Mouse (Mus musculus) forebrain, embryonic 11.5 days (tissue): ENCODE measurements at regions not wholly inside any gene's neighbourhood (a gene's known extent, or its start where the extent isn't known, plus 50 kb on each side); places are given as distances from the start of the nearest gene placed in this dataset.

Source experiments
- ATAC-seq: fragments of 200-750 bp; cut with Nextera tagmentation; replicated peaks from 2 replicates; pipeline ENCODE4 v1.8.0; 2017; ENCODE audit warnings: moderate TSS enrichment; ENCODE audit not compliant: low FRiP score
- DNase-seq: peaks from one replicate; pipeline ENCODE4 v3.0.0-alpha.2; 2017; ENCODE audit warnings: low spot score
- H3K27ac ChIP-seq: fragments of 300-500 bp; sonication (generic); 2 replicates; pipeline ENCODE4 v1.5.1; 2014; ENCODE audit warnings: low read depth, low read length
- H3K27me3 ChIP-seq: fragments of 300-500 bp; sonication (generic); 2 replicates; pipeline ENCODE4 v1.6.1; 2014; ENCODE audit warnings: mild to moderate bottlenecking, low read length, mixed read lengths; ENCODE audit not compliant: control insufficient read depth, insufficient read depth
- H3K36me3 ChIP-seq: fragments of 300-500 bp; sonication (generic); 2 replicates; pipeline ENCODE4 v1.6.1; 2014; ENCODE audit warnings: mild to moderate bottlenecking, low read length, moderate library complexity, mixed read lengths; ENCODE audit not compliant: control insufficient read depth, insufficient read depth
- H3K4me1 ChIP-seq: fragments of 300-500 bp; sonication (generic); replicated peaks from 2 replicates; pipeline ENCODE4 v1.6.1; 2014; ENCODE audit warnings: low read length, mixed read lengths; ENCODE audit not compliant: control insufficient read depth, insufficient read depth
- H3K4me2 ChIP-seq: fragments of 300-500 bp; sonication (generic); 2 replicates; pipeline ENCODE4 v1.6.1; 2014; ENCODE audit warnings: low read depth, mild to moderate bottlenecking, low read length, moderate library complexity, mixed read lengths; ENCODE audit not compliant: severe bottlenecking
- H3K4me3 ChIP-seq: fragments of 300-500 bp; sonication (generic); 2 replicates; pipeline ENCODE4 v1.5.1; 2014; ENCODE audit warnings: low read depth, low read length
- H3K9ac ChIP-seq: fragments of 300-500 bp; sonication (generic); 2 replicates; pipeline ENCODE4 v1.6.1; 2014; ENCODE audit warnings: low read length
- H3K9me3 ChIP-seq: fragments of 300-500 bp; sonication (generic); 2 replicates; pipeline ENCODE4 v1.6.1; 2016; ENCODE audit warnings: low read length, mixed read lengths; ENCODE audit not compliant: control insufficient read depth
- WGBS: fragments of 180-500 bp; shearing (Covaris S2); extraction: QIAGEN DNeasy Blood & Tissue Kit; methylation state at CpG from one replicate; pipeline ENCODE4 v1.1.7; 2014; 5-methylcytosine and 5-hydroxymethylcytosine counted together

DNA sequence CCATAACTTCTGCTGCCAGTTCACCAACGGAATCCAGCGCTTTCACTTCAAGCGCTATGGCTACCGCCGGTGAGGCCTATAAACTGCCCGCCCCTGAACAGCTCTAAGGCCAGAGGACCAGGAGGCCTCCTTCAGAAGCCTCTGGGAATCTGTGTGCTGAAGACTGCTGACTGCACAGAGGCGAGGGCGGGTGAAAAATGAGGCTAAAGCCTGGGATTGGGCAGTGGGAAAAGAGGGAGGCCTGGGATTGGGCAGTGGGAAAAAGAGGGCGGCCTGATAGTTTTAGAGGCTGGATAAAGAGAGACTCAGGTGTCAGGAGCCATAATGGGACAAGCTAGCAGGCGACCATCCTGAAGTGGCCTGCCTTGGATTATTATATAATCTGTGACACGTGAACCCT is 80.8 kb downstream of the Plekhb2 start:
- Histone ChIP-seq H3K4me2 (no peak overlapping the region), H3K36me3 (no peaks in the 10 kb centered on the region), H3K9me3 (peaks cover 8% of the 10 kb centered on the region; the same call in 1 of the 2 replicates), H3K4me1 (no peaks in the 10 kb centered on the region), H3K4me3 (no peak overlapping the region), H3K27ac (no peak overlapping the region), H3K27me3 (no peaks in the 10 kb centered on the region), H3K9ac (no peak overlapping the region)
- ATAC-seq (no peak), DNase-seq (no peak)
- 92% methylated on average over 11 of the region's 11 CpGs for WGBS

- Histone ChIP-seq H3K4me3 (no peak overlapping the region), H3K36me3 (no peaks in the 10 kb centered on the region), H3K9me3 (no peaks in the 10 kb centered on the region), H3K27ac (no peak overlapping the region), H3K27me3 (no peaks in the 10 kb centered on the region), H3K4me1 (no peaks in the 10 kb centered on the region), H3K4me2 (no peak overlapping the region), H3K9ac (no peak overlapping the region)
- WGBS, result 73% methylated on average over 1 of the region's 1 CpGs
- no peak for DNase-seq
- ATAC-seq, result no peak
These were observed 93.4 kb downstream of the Plekhb2 start for GRCm38 (mm10) chr1:34943196-34943595.

DNA sequence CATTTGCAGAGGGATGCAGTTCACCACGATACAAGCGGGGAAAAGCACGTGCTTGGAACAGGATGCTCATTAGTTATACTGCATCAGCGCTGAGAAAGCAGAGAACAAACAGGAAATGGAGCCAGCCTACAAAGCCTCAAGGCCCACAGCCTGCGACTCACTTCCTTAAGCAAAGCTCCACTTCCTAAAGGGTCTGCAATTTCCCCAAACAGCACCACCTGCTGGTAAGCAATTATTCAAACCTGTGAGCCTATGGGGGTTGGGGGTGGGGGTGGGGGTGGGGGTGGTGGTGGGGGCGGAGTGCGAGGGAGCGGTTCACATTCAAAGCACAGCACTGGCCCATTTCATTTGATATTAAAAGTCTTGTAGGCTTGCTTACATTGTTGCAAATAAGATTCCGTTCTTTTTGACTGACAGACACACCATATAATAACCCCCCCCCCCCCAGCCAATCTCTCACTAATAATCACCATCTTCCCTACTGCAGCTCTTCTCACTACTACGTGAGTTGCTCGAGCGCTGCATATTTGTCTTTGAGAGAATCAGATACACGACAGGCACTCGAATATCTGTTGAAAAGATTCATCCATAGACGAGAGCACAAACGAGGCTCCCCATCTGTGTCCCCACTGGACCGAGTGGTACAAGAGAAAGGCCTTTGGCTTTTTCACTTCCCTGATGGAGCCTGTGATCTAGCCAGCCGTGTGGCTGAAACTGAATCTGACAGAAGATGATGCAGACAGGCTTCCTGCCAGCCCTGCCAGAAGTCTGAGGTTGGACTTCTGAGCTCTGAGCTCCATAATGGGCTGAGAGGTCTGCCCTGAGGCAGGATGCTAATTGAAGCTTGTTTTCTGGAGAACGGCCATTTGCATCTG is 112.1 kb downstream of the Plekhb2 start:
- Histone ChIP-seq H3K4me2 (no peak overlapping the region), H3K27ac (no peak overlapping the region), H3K36me3 (no peaks in the 10 kb centered on the region), H3K4me3 (no peak overlapping the region), H3K4me1 (no peaks in the 10 kb centered on the region), H3K9me3 (no peaks in the 10 kb centered on the region), H3K9ac (no peak overlapping the region), H3K27me3 (no peaks in the 10 kb centered on the region)
- no peak for ATAC-seq
- DNase-seq, result no peak
- 80% methylated on average over 19 of the region's 19 CpGs for WGBS

- H3K4me2 ChIP-seq, result no peak overlapping the region
- no peak overlapping the region for H3K9ac ChIP-seq
- no peak overlapping the region for H3K4me3 ChIP-seq
- no peaks in the 10 kb centered on the region for H3K9me3 ChIP-seq
- H3K27ac ChIP-seq, result no peak overlapping the region
- 79% methylated on average over 6 of the region's 6 CpGs for WGBS
- no peaks in the 10 kb centered on the region for H3K27me3 ChIP-seq
- DNase-seq, result no peak
- ATAC-seq, result no peak
- H3K4me1 ChIP-seq, result no peaks in the 10 kb centered on the region
- no peaks in the 10 kb centered on the region for H3K36me3 ChIP-seq
These were observed 112.7 kb downstream of the Plekhb2 start for GRCm38 (mm10) chr1:34962508-34962885.

DNA sequence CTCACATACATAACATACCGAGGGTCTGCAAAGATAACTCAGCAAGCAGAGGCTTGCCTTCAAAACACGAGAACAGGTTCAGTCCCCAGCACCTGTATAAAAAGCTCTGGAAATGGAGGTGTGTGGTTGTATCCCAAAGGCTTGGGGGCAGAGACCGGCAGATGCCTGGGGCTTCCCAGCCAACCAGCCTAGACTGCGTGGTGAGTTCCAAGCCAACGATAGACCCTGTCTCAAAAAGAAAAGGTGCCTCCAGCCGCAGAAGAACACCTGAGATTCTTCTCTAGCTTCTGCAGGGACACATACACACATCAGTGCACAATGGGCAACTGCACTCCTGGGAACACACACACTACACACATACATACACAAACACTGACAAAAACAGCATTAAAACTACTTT is 125.0 kb downstream of the Plekhb2 start:
- Histone ChIP-seq H3K4me3 (no peak overlapping the region), H3K27ac (no peak overlapping the region), H3K36me3 (no peaks in the 10 kb centered on the region), H3K4me2 (no peak overlapping the region), H3K9ac (no peak overlapping the region), H3K9me3 (no peaks in the 10 kb centered on the region), H3K27me3 (no peaks in the 10 kb centered on the region), H3K4me1 (no peaks in the 10 kb centered on the region)
- no peak for DNase-seq
- ATAC-seq, result no peak
- 87% methylated on average over 6 of the region's 6 CpGs for WGBS

DNA sequence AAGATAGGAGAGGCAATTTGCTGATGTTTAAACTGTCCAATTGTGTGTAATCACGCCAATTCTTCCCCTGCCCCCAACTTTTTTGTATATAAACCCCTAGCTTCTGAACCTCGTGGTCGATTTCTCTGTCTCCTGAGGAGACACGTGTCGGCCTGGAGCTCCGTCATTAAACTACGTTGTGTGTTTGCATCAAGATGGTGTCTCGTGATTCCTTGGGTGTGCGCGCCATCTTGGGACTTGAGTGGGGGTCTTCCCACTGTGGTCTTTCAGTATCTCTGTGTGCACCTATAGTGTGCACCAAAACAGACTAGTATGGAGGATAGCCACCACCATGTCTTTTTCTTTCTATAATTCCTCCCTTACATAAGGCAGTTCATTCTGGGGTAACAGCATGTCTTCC is 128.4 kb downstream of the Plekhb2 start:
- no peak overlapping the region for H3K27ac ChIP-seq
- H3K4me3 ChIP-seq, result no peak overlapping the region
- no peaks in the 10 kb centered on the region for H3K36me3 ChIP-seq
- no peak overlapping the region for H3K4me2 ChIP-seq
- no peak for DNase-seq
- H3K9ac ChIP-seq, result no peak overlapping the region
- no peaks in the 10 kb centered on the region for H3K4me1 ChIP-seq
- H3K27me3 ChIP-seq, result no peaks in the 10 kb centered on the region
- WGBS, result 93% methylated on average over 10 of the region's 10 CpGs
- H3K9me3 ChIP-seq, result no peaks in the 10 kb centered on the region
- ATAC-seq, result no peak

DNA sequence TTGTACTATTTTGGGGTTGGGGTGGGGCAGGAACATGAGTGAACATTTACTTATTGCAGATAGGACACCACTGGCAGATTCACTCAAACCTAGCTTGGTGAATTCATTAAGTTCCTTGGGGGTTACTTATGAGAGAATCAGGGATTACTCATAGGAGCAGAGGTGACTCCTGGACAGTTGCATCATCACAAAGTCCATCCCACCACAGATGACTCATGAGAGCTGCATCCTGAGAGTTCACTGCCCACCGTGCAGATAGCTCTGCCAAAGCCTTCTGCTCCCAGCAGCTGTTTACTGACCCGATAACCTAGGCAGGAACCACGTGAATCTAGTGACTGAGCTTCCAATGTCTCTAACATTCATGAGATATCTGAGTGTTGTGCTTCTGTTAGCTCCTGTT is 129.6 kb downstream of the Plekhb2 start:
- no peak overlapping the region for H3K4me3 ChIP-seq
- ATAC-seq (no peak), DNase-seq (no peak)

GRCm38 (mm10) chr1:34981934-34982333 is 132.2 kb downstream of the Plekhb2 start:
- Histone ChIP-seq H3K4me3 (no peak overlapping the region), H3K9ac (no peak overlapping the region), H3K27ac (no peak overlapping the region), H3K9me3 (no peaks in the 10 kb centered on the region), H3K4me2 (no peak overlapping the region), H3K4me1 (no peaks in the 10 kb centered on the region), H3K36me3 (no peaks in the 10 kb centered on the region), H3K27me3 (no peaks in the 10 kb centered on the region)
- 88% methylated on average over 2 of the region's 2 CpGs for WGBS
- ATAC-seq, result no peak
- no peak for DNase-seq

More for the DNA sequence above, 129.6 kb downstream of the Plekhb2 start:
- H3K36me3 ChIP-seq, result no peaks in the 10 kb centered on the region
- H3K9ac ChIP-seq, result no peak overlapping the region
- WGBS, result 82% methylated on average over 3 of the region's 3 CpGs
- no peak overlapping the region for H3K27ac ChIP-seq
- H3K4me2 ChIP-seq, result no peak overlapping the region
- H3K9me3 ChIP-seq, result no peaks in the 10 kb centered on the region
- no peaks in the 10 kb centered on the region for H3K4me1 ChIP-seq
- no peaks in the 10 kb centered on the region for H3K27me3 ChIP-seq

- Histone ChIP-seq H3K4me3 (no peak overlapping the region), H3K4me1 (no peaks in the 10 kb centered on the region), H3K27ac (no peak overlapping the region), H3K9ac (no peak overlapping the region), H3K27me3 (no peaks in the 10 kb centered on the region), H3K4me2 (no peak overlapping the region), H3K9me3 (no peaks in the 10 kb centered on the region), H3K36me3 (no peaks in the 10 kb centered on the region)
- 79% methylated on average over 2 of the region's 2 CpGs for WGBS
- DNase-seq (no peak), ATAC-seq (no peak)
These were observed 133.2 kb downstream of the Plekhb2 start for GRCm38 (mm10) chr1:34982966-34983365.
